Mouse (Mus musculus): ENCODE data around the gene Plekha5.
"Not testable (repeated sequence)": the region's sequence is repeated elsewhere in the genome, so short reads cannot be mapped to it uniquely, and the experiment has no call there.

The Plekha5 gene

DNA sequence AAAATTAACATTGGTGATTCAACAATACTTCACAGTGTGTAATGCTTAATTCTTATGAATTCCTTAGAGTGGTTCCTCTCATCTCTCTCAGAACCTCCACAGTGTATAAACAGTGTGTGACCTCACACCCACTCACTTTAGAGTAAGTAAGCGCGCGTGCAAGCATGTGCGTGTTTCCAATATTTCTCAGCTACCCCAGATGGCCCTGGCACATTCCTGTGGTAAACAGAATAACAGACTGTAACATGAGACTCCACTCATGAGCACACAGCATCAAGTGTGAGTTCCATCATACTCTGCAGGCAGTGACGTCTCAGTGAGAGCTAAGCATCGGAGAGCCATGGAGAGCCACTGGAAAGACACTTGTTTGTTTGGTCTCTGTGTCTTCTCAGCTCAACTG, 63.6 kb downstream of the Plekha5 start:
- in situ Hi-C loops (cut with MboI; ENCODE audit: unreplicated experiment in 2 of 2): no loop called here

DNA sequence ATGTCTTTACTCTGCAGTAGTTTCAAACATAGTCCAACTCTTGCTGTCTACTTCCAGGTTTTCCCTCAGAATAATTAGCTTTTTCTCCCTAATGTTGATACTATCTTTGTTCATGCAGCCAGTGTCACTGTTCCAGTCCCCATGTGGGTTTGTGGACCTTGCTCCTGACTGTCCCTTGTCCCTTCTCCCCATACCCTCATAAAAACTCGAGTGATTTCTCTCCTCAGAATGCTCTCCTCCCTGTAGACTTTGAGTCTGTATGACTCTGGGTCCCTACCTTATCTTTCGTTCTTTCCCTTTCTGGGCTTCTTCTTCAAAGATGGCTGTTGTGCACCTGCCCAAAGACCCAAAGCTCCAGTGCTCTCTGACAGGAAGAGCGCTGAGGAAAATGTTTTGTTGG, 64.8 kb downstream of the Plekha5 start:
- in situ Hi-C loops (cut with MboI; ENCODE audit: unreplicated experiment in 2 of 2): no loop called here

DNA sequence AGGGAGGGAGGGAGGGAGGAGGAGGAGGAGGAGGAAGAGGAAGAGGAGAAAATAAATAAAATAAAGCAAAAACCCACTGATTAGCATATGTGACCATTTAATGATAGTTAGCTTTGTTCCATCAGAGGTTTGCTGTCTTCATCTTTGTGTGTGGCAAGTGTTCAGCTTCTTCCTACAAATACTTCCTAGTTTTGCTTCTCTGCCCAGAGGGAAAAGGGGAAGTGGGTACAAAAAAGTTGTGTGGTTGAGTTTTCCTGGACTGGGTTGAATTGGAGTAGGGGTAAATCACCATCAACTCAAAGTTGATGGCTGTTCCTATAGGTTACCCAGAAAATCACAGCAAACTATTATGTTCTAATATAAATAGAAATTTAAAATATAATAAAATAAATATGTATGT, 65.7 kb downstream of the Plekha5 start:
- in situ Hi-C loops (cut with MboI; ENCODE audit: unreplicated experiment in 2 of 2): no loop called here

DNA sequence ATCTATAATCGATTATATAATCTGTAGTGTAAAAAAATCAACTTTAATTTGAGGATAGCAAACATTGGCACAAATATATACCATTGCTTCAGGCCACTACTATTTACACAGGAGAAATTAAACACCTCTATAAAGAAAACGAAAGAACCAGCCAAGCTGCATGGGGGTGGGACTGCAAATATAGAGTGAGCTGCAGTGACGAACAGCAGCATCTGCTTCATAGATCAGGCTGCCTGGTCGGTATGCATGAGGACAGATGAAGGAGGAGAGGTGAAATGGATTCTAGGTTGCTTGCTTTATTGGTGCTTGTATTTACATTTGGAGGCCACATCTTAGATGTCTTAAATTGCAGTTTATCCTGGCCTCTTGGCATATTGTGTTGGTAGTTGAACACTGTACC, 66.4 kb downstream of the Plekha5 start:
- in situ Hi-C loops (cut with MboI; ENCODE audit: unreplicated experiment in 2 of 2): no loop called here

DNA sequence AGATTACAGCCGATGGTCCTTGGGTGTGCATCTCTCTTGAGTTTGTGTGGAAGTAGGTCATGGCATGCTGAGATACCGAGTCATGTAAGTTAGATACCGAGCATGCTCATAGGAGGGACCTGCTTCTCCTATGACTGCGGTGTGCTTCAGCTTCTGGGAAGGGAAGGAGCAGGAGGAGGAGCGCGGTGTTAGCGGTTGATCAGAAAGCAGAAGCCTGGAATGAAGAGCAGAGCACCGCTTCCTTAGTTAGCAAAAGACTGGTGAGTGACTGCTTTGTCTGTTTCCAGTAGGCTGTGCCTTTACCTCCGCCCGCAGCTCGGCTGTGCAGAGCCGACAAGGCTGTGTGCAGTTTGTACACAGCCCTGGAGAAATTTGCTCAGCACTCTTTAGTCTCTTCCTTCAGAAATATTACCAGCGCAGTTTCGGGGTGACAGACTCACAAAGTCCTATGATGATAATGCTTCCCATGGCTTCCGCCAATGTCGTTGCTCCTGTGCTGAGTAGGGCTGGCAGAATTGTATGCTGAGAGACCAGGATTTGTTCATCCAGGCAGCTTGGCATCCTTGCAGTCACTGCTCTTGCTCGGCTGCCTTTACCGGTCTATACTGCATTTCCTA, 67.2 kb downstream of the Plekha5 start:
- in situ Hi-C loops (cut with MboI; ENCODE audit: unreplicated experiment in 2 of 2): no loop called here

DNA sequence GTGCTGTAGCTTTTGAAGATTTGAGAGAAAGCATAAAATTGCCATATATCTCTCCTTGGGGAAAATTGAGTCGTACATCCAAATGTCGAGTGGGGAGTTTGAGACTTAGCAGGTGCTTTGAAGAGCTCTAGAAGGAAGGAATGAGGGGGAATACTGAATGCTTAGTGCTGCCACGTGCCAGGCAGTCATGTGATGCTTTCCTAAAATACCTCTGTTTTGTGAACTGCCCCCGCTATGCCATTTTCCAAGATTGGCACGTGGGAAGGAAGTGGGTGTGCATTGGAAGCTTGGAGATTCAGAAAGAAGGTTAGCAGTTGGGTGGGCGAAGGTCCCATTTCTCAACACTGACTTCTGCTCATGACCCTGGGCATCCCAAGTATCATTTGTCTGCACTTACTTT, 68.2 kb downstream of the Plekha5 start:
- in situ Hi-C loops (cut with MboI; ENCODE audit: unreplicated experiment in 2 of 2): no loop called here

DNA sequence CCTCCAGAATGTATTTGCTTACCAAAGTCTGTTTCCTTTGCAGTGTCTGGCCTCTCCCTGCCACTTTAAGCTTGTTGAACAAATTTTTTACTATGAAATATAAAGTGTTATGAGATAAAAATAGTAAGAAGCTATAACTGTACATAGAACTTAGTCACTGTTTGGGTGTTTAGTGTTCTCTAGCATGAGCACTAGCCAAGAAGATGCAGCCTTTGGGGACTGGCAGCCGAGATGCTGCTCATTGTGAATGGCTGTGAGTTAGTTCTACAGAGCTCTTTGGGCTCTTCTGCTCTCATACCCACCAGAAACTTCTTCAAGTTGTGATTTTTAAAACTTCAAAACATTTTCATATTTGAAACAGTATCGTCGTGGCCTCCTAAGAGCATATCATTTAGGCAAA, 74.2 kb downstream of the Plekha5 start:
- in situ Hi-C loops (cut with MboI; ENCODE audit: unreplicated experiment in 2 of 2): no loop called here

DNA sequence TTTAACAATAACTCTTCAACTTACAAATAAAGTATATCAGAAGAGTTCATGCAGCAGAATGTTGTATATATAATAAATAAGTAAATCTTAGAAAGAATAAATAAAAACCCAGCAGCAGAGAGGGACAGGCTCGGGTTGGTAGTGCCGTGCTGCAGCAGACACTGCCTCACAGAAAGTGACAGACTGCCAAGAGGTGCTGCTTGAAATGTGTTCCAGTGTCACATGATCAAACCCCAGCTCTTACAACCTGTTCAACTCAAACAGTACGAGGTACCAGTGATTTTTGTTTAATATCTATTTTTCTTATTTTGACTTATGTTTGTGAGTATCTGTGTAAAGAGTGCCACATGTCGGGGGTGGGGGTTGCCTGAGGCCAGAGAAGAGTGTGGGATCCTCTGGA, 75.1 kb downstream of the Plekha5 start:
- in situ Hi-C loops (cut with MboI; ENCODE audit: unreplicated experiment in 2 of 2): no loop called here

DNA sequence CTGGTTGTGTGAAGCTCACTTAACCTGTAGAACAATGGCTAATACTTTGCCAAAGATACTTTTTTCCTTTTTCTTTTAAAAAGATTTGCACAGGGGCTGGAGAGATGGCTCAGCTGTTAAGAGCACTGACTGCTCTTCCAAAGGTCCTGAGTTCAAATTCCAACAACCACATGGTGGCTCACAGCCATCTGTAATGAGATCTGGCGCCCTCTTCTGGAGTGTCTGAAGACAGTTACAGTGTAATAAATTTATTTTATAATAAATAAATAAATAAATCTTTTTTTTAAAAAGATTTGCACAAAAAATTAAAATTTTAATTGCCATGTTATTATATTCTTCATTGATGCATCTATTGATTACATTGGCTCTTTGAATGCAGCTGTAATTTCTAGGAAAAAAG, 77.0 kb downstream of the Plekha5 start:
- in situ Hi-C loops (cut with MboI; ENCODE audit: unreplicated experiment in 2 of 2): not testable (repeated sequence)

DNA sequence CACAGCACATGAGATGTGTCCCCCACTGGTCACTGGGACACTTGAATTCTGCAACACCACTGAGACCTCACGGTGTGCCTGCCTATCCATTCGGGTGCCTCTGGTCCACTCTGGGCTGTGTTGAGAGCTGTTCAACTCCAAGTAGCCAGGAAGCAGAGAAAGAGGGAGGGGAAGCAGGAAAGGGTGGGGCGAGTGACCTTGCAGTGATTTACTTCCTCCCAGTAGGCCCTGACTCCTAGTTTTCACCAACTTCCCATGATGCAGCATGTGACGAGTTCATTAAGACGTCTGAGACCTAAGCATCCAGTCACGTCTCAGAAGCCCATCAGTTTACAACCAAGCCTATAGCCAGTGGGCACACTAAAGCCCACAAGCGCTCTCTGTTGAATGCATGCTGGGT, 78.0 kb downstream of the Plekha5 start:
- in situ Hi-C loops (cut with MboI; ENCODE audit: unreplicated experiment in 2 of 2): no loop called here

DNA sequence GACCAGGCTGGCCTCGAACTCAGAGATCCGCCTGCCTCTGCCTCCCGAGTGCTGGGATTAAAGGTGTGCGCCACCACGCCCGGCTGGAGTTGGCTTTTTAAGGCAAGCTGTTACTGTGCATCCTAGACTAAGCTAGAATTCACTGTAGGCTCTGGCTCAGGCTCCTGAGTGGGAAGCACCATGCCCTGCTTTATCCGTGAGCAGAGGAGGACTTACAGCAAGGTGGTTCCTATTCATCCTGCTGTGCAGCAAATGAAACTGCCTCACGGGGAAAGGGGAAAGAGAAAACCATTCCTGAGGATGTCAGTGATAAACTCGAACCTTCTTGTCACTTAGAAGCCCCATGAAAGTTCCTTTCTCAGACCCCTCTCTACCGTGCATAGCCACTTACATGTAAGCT, 80.9 kb downstream of the Plekha5 start:
- in situ Hi-C loops (cut with MboI; ENCODE audit: unreplicated experiment in 2 of 2): no loop called here

DNA sequence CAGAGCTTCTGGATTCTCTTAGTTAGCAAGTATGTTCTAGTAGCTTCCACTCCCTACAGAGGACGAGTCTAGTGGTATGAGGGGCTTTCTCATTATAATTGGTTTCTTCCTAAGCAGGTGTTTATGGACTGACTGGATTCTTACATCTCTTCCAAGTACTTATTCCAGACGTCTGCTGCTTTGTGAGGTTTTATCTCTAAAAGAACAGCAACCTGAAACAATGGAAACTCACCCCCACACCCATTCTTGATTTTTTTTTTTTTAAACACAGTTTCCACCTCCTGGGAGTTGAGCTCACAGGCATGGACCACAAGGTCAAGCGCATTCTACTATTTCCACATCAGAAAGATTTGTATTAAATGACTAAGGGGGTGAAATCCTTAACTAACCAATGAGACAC, 83.8 kb downstream of the Plekha5 start:
- in situ Hi-C loops (cut with MboI; ENCODE audit: unreplicated experiment in 2 of 2): no loop called here

DNA sequence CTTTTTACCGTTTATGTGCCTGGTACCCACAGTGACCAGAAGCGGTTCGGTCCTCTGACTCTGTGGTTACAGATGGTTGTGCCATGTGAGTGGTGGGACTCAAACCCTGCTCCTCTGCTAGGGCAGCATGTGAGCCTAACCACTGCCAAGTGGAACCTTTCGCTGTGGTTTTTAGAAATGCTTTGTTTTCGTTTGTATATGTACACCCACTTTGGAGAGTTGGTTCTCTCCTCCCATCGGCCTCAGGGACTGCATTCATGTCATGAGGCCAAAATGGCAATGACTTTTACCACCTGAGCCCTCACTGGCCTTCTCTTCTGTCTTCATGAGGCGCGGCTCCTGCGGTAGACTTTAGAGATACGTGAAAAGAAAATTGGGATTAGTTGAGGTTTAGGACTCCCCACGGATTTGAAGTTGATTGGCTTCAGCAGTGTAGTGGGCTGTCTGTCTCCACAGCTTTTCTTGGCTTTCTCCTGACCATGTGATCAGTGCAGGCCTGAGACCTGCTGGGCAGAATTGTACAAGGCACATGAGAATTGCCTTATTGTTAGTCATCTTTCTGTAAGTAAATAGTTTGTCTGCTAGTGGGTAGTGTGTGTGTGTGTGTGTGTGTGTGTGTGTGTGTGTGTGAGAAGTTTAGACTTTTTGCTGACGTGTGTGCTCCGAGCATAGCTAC, 84.8 kb downstream of the Plekha5 start:
- in situ Hi-C loops (cut with MboI; ENCODE audit: unreplicated experiment in 2 of 2): no loop called here

DNA sequence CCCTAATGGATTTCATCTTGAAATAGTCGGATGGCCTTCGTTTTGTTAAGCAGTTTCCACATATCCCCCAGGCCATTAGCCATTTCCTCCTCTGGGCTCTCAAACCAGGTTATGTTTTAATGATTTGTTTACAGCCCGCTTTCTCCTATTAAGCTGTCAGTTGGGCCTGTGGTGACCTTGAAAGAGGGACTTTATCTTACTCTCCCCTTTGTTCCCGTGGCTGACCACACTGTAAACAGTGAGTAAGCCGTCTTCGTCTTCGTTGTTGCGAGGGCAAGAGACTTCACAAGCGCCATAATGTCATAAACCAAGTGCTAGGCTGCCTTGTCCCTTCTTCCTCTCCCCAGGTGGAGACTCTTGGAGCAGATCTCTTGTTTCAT, 85.3 kb downstream of the Plekha5 start:
- in situ Hi-C loops (cut with MboI; ENCODE audit: unreplicated experiment in 2 of 2): no loop called here

DNA sequence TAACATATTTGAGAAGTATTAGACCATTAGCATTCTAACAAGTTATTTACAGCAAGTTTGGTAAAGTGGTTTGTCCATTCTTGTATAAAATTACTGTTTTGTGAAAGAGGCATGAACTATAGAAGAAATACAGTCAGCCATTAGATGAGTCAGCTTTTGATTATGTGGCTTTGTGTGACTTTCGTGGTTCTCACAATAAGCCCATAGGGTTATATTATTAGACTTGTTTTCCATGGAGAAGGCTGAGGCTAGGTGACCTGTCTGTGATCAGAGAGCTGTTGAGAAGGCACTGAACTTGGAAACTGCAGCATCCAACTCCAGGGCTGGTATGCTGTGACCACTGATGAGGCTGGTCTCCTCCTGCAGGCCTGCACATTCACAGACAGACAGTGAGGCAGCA, 88.2 kb downstream of the Plekha5 start:
- in situ Hi-C loops (cut with MboI; ENCODE audit: unreplicated experiment in 2 of 2): no loop called here

DNA sequence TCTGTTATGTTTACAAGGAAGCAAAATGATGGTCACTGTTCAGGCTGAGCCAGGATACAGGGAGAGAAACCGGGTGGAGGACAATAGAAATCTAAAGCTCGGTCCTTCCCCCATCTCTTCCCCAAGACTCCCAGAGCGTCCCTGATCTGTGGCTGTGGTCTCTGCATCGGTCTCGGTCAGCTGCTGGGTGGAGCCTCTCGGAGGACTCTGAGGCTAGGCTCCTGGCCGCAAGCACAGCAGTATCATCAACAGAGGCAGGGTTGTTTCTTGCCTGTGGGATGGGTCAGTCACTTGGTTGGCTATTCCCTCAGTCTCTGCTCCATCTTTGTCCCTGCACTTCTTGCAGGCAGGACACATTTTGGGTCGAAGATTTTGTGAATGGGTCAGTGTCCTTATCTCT, 88.6 kb downstream of the Plekha5 start:
- in situ Hi-C loops (cut with MboI; ENCODE audit: unreplicated experiment in 2 of 2): no loop called here

DNA sequence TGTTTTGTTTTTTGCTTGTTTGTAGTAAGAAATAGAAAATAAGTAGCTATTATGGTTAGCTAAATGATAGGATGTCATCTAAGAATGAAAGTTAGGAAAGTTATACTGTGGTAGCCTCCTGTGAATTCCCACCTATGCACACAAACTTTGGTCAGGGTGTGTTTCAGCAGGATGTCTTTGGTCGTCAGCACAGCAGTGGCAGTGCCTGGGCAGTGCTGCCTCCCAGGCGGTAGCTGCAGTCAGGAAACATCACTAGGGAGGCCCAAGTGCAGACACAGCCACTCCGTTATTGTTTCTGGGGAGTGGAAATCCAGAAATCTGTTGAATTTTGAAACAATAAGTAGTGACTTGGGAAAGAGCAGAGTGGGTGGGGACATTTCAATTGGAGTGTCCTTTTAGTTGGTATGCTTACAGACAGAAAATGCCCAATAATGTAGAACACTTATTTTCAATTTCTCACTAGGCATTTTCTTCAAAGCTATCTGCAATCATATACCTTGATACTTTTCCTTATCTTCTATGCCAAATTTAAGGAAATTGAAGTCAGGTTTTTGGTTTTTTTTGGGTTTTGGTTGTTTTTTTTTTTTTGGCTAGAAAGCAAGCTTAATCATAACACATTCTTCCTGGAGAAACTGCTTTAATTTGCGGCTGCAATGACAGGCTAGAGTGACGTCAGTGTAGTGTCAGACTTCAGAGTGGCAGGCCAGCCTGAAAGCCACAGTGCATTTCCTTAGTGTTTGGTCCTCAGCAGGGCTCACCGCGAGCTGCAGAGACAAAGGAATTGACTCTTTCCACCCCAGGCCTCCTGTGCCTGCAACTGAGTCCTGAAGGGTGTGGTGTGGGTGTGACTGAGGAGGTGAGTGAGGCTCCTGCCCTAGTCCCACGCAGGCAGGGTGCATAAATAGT, 90.6 kb downstream of the Plekha5 start:
- in situ Hi-C loops (cut with MboI; ENCODE audit: unreplicated experiment in 2 of 2): no loop called here

DNA sequence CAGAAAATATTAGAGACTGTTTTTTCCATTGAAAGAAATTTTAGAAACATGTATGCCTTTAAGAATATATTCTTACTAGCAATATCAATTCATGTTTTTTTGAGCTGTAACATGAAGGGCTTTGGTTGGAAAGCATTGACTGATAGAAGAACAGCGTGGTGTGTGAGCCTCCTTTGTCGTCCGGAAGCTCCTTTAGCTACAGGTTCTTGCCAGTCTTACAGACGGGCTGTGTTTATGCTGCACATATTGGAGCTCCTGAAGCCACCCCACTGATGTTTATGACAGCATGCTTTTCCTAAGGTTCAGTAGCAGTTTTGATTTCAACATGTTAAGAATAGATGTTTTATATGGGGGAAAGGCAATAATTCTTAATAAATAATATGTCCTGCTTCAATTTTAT, 91.7 kb downstream of the Plekha5 start:
- in situ Hi-C loops (cut with MboI; ENCODE audit: unreplicated experiment in 2 of 2): no loop called here

DNA sequence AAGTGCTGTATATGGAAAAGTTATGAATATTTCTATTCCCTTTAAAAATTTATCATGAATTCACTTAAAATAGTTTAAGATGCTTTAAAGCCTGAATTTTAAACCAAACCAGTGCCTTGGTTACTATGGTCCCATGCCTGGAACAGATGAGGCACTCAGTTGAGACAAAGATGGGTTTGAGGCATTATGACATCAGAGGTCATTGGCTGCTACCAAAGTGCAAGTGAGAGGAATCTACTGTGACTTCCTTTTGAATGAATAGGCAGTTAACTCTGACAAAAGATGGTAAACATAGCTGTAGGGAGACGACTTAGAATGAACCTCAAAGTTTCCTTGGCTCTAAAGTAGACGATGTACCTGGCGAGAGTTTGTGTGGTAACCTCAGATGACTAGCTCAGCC, 92.3 kb downstream of the Plekha5 start:
- in situ Hi-C loops (cut with MboI; ENCODE audit: unreplicated experiment in 2 of 2): no loop called here

DNA sequence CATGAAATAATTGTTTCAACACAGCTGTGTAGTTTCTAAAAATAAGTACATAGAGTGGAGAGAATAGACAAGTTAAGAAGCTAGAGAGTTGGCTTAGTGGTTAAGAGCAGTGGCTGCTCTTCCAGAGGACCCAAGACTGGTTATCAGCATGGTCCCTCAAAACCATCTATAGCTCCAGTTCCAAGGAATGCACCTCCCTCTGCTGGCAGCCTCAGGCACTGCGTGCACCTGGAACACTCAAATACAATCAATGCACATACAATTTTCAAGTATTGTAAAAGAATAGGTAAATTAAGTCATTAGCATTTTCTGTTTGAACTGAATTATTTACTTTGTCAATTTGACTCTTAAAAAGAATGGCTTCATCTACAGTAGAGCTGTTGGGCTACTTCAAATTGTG, 93.3 kb downstream of the Plekha5 start:
- in situ Hi-C loops (cut with MboI; ENCODE audit: unreplicated experiment in 2 of 2): no loop called here

DNA sequence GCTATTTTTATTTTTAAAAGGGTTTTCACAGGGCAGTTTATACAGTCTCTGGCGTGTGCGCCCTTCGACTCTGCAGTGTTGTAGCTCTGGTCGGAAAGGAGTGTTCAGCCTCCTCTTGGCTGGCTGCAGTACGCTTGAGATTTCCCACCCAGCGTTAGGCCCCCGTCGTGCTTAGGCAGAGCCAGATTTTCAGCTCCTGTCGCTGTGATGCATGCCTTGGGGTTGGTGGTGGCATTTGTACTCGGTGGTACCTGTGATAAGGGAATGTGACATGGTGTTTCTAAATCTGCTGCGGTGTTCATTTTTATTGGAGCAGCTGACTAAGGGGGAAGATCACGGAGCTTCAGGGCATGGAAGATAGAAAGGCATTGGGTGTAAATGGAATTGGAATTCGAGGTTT, 95.2 kb downstream of the Plekha5 start:
- in situ Hi-C loops (cut with MboI; ENCODE audit: unreplicated experiment in 2 of 2): no loop called here

Data from v-Abl transformed pro-B cells (cell line).